Mouse (Mus musculus) Muller cell, postnatal 12 days (primary cell): ENCODE data around the gene Rfxap.
"Not testable (repeated sequence)": the region's sequence is repeated elsewhere in the genome, so short reads cannot be mapped to it uniquely, and the experiment has no call there.

Experiments
- DNase-seq: peaks from one replicate; pipeline ENCODE4 v3.0.0-alpha.2; 2015; ENCODE audit errors: inconsistent ontology term

The Rfxap gene

GRCm38 (mm10) chr3:54766811-54767210, 40.8 kb downstream of the Rfxap start:
- DNase-seq, result no peak

GRCm38 (mm10) chr3:54766034-54766433, 41.6 kb downstream of the Rfxap start:
- DNase-seq, result no peak

GRCm38 (mm10) chr3:54765521-54765920, 42.1 kb downstream of the Rfxap start:
- not testable (repeated sequence) for DNase-seq

GRCm38 (mm10) chr3:54764418-54764817, 43.2 kb downstream of the Rfxap start:
- peak; percentile 43 for DNase-seq

- no peak for DNase-seq
Measured at GRCm38 (mm10) chr3:54761258-54761657, 46.3 kb downstream of the Rfxap start.

- no peak for DNase-seq
Measured at GRCm38 (mm10) chr3:54760321-54761115, 47.1 kb downstream of the Rfxap start.

GRCm38 (mm10) chr3:54759211-54759610, 48.4 kb downstream of the Rfxap start:
- DNase-seq, result no peak

- DNase-seq, result no peak
Measured at GRCm38 (mm10) chr3:54757446-54757845, 50.1 kb downstream of the Rfxap start.

- peak; percentile 54 for DNase-seq
Measured at GRCm38 (mm10) chr3:54756058-54756457, 51.5 kb downstream of the Rfxap start.

GRCm38 (mm10) chr3:54755145-54756041, 52.2 kb downstream of the Rfxap start, which contains the start of gene Smad9:
Gene Smad9, plus strand, starts transcription at chr3:54755582.
- DNase-seq, result peak; percentile 76

GRCm38 (mm10) chr3:54753411-54753810, 54.2 kb downstream of the Rfxap start:
- peak; percentile 24 for DNase-seq
